Mouse (Mus musculus) kidney, adult 2 months (tissue): ENCODE data around the gene Plppr2. TPM values are rescaled to one million over a fixed set of nuclear protein-coding genes. Genes with fewer than 3 reads are reported as not detected.

ENCODE experiments used
- DNase-seq: peaks from one replicate; pipeline ENCODE4 v3.0.0; 2021
- H3K27ac ChIP-seq: fragments of 200-500 bp; 2 replicates; pipeline ENCODE4 v1.5.1; 2012; ENCODE audit warnings: low read depth, low read length, control low read depth, inconsistent platforms; ENCODE audit not compliant: insufficient read depth
- H3K27me3 ChIP-seq: fragments of 200-500 bp; replicated peaks from 2 replicates; pipeline ENCODE4 v1.6.1; 2012; ENCODE audit warnings: mild to moderate bottlenecking, moderate library complexity, low read length, inconsistent platforms; ENCODE audit not compliant: control insufficient read depth, insufficient read depth
- H3K36me3 ChIP-seq: fragments of 200-500 bp; 2 replicates; pipeline ENCODE4 v1.6.1; 2012; ENCODE audit warnings: mild to moderate bottlenecking, moderate library complexity, low read length, inconsistent platforms; ENCODE audit not compliant: control insufficient read depth, insufficient read depth
- H3K4me1 ChIP-seq: fragments of 200-500 bp; 2 replicates; pipeline ENCODE4 v1.6.1; 2011; ENCODE audit warnings: low read length; ENCODE audit not compliant: control insufficient read depth, insufficient read depth
- H3K4me3 ChIP-seq: fragments of 200-500 bp; 2 replicates; pipeline ENCODE4 v1.5.1; 2011; ENCODE audit warnings: mild to moderate bottlenecking, low read depth, low read length, control low read depth; ENCODE audit not compliant: insufficient read depth
- CTCF ChIP-seq: fragments of 200-500 bp; conservative IDR thresholded peaks from 2 replicates; pipeline ENCODE4 v1.5.1; 2011; ENCODE audit warnings: low read depth, mild to moderate bottlenecking, control low read depth, low read length, moderate library complexity, mixed read lengths; ENCODE audit not compliant: insufficient read depth, insufficient read length
- POLR2A ChIP-seq: fragments of 200-500 bp; IDR thresholded peaks from one replicate; pipeline ENCODE4 v1.6.1; 2011; ENCODE audit warnings: low read depth, low read length, control low read depth
- WGBS: fragments of 180-500 bp; shearing (Covaris S2); methylation state at CpG from one replicate; pipeline ENCODE4 v1.1.7; 2018; 5-methylcytosine and 5-hydroxymethylcytosine counted together
- polyA plus RNA-seq: library from polyadenylated mRNA; depleted of rRNA; stranded (reverse); fragments of >200 nt; gene quantifications from 2 replicates; pipeline ENCODE4 v1.2.3, GENCODE M21; 2012

The Plppr2 gene
- polyA plus RNA-seq, 1 experiment, result 6.0 TPM

- TF ChIP-seq CTCF (no peak), POLR2A (no peak)
- no peak for DNase-seq
- H3K4me1 ChIP-seq, result peaks cover 3% of the 10 kb centered on the region; the same call in 1 of the 2 replicates
- WGBS, result 66% methylated on average over 12 of the region's 12 CpGs
- no peak overlapping the region for H3K27ac ChIP-seq
- H3K36me3 ChIP-seq, result no peaks in the 10 kb centered on the region
- no peaks in the 10 kb centered on the region for H3K27me3 ChIP-seq
- no peak overlapping the region for H3K4me3 ChIP-seq
Measured at GRCm38 (mm10) chr9:21932445-21933137, 4.2 kb upstream of the Plppr2 start.

GRCm38 (mm10) chr9:21934021-21934420, 2.8 kb upstream of the Plppr2 start:
- no peak for TF ChIP-seq POLR2A
- TF ChIP-seq CTCF, result no peak
- H3K27ac ChIP-seq, result no peak overlapping the region
- H3K36me3 ChIP-seq, result no peaks in the 10 kb centered on the region
- no peak overlapping the region for H3K4me3 ChIP-seq
- 0 out of 2 replicates have a peak, but pooled peaks cover 3% of the 10 kb centered on the region for H3K4me1 ChIP-seq
- no peak for DNase-seq
- no peaks in the 10 kb centered on the region for H3K27me3 ChIP-seq
- WGBS, result 92% methylated on average over 12 of the region's 12 CpGs

GRCm38 (mm10) chr9:21935466-21936131, 1.2 kb upstream of the Plppr2 start:
- no peak overlapping the region for H3K4me3 ChIP-seq
- no peaks in the 10 kb centered on the region for H3K27me3 ChIP-seq
- H3K4me1 ChIP-seq, result 0 out of 2 replicates have a peak, but pooled peaks cover 3% of the 10 kb centered on the region
- H3K36me3 ChIP-seq, result no peaks in the 10 kb centered on the region
- no peak overlapping the region for H3K27ac ChIP-seq
- DNase-seq, result no peak
- TF ChIP-seq POLR2A (no peak), CTCF (no peak)
- WGBS, result 89% methylated on average over 7 of the region's 7 CpGs

DNA sequence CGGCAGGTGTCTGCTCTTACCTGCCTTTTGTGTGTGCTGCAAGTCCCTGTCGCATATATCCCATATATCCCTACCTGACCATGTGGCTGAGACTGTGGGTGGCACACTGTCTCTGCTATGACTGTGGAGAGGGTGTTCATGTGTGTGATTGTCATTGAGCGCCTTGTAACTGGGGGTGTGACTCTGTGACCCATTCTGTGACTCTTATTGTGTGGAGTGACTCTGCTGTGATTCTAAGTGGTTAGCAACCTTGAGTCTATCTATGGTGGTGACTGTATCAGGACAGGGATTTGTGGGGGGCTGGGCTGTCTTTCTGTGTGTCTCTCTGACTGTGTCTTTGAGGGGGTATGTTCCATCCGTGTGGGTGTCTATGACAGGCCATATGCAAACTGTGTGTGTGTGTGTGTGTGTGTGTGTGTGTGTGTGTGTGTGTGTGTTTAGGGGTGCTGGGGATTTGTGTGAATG, 910 bp downstream of the Plppr2 start:
- Histone ChIP-seq H3K36me3 (no peaks in the 10 kb centered on the region), H3K4me1 (0 out of 2 replicates have a peak, but pooled peaks cover 3% of the 10 kb centered on the region), H3K27ac (no peak overlapping the region), H3K4me3 (no peak overlapping the region), H3K27me3 (no peaks in the 10 kb centered on the region)
- no peak for TF ChIP-seq POLR2A
- no peak for TF ChIP-seq CTCF
- 86% methylated on average over 4 of the region's 4 CpGs for WGBS
- DNase-seq, result no peak

DNA sequence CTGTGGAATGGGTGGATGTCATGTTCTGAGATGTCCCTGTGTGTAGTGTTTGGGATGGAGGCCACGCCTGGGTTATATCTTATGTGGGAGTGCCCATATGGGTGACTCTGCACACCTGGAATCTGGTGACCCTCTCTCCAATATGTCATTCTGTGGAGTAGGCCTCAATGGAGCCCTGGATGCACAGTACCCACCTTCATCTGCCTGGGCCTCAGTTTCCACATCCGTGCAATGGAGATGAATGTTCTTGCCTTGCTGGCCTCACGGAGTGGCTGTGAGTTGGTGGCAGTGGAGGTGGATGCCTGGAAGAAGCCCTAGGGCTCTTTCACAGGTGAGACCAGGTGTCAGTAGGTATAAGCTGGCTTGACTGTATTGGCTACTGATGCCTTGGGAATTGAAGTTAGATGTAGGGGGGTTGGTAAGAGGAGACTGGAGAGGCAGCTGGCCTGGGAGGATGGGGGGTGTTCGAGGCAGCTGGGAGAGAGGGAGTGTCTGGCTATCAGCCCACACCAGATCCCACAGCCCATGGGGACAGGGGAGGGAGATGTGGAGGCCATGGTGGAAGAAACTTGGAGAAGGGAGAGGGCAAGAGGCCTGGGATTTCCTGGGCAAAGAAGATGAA, 1.5 kb downstream of the Plppr2 start:
- H3K4me3 ChIP-seq, result no peak overlapping the region
- no peaks in the 10 kb centered on the region for H3K27me3 ChIP-seq
- DNase-seq, result no peak
- H3K36me3 ChIP-seq, result no peaks in the 10 kb centered on the region
- 92% methylated on average over 4 of the region's 4 CpGs for WGBS
- TF ChIP-seq CTCF (no peak), POLR2A (no peak)
- H3K27ac ChIP-seq, result no peak overlapping the region
- 0 out of 2 replicates have a peak, but pooled peaks cover 3% of the 10 kb centered on the region for H3K4me1 ChIP-seq

DNA sequence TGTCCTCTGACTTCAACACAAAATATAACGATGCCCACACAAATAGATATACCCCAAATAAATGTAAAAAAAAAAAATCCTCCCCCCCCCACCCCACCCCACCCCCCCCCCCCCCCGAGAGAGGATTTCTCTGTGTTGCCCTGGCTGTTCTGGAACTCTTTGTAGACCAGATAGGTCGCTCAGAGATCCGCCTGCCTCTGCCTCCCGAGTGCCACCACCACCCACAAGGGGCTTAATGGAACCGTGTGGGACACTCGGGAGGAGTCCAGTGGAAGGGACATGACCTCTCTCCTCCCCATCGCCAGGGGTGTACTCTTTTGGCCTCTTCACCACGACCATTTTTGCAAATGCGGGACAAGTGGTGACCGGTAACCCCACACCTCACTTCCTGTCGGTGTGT, 6.2 kb downstream of the Plppr2 start:
- no peak for TF ChIP-seq CTCF
- no peak for TF ChIP-seq POLR2A
- DNase-seq, result no peak
- H3K36me3 ChIP-seq, result no peaks in the 10 kb centered on the region
- no peak overlapping the region for H3K4me3 ChIP-seq
- 69% methylated on average over 12 of the region's 12 CpGs for WGBS
- H3K27ac ChIP-seq, result no peak overlapping the region
- no peaks in the 10 kb centered on the region for H3K27me3 ChIP-seq
- no peaks in the 10 kb centered on the region for H3K4me1 ChIP-seq

- 54% methylated on average over 12 of the region's 12 CpGs for WGBS
- Histone ChIP-seq H3K4me1 (no peaks in the 10 kb centered on the region), H3K4me3 (no peak overlapping the region), H3K27ac (no peak overlapping the region), H3K27me3 (no peaks in the 10 kb centered on the region), H3K36me3 (no peaks in the 10 kb centered on the region)
- TF ChIP-seq CTCF, result no peak
- TF ChIP-seq POLR2A, result no peak
- no peak for DNase-seq
Measured at GRCm38 (mm10) chr9:21943638-21944037, 6.8 kb downstream of the Plppr2 start.
